12 mouse cellular contexts compared by ENCODE assay signal in the genomic region with DNA sequence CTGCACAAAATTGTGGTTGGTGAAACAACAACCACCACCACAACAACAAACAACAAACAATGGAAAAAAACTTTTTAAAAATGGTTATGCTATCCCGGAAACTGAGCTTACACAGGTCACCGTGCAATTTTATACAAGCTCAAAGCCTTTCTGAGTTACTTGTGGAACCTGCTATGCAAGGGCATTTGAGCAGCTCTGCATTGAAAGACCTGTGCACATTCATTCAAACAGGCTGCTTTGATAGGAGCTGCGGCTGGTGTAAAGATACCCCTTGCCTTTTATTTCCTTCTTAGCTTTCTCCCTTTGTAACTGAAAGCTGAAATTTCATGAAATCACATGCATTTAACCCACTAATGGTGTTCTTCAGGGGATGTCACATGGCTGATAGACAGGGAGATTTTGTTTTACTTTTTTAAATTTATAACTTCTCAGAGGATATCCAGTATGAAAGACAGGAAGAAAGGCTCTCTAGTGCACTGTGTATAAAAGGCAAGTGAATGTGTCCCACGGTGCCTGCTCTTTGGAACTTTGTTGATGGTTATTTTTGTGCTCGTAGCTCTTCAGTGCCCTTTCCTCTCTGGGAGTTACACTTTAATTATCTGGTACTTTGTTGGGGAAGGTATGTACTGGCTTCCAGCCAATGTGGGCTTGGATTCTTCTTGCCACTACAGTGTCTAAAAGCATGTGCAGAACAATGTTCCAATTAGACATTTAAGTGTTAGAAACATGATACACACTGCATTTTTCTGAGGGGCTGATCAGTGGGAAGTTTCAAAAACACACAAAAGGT.
A peak's percentile ranks its signal among the peaks of the same experiment; 100 is the strongest.
DNase-seq lines count a peak whose midpoint lies in the region; ATAC-seq and TF ChIP-seq lines count a peak whose summit lies in the region.
"Had no signal": no experiment of that assay in that cellular context is flagged by ENCODE, and none has a peak within 500 bp of the region (broad histone marks: within the 10 kb centered on the region; RNA-seq: fewer than 3 reads in every experiment).

No protein-coding gene starts in this region.

- peak; percentile 87 for DNase-seq in heart, adult 11 months
- no peak for DNase-seq in heart, postnatal 25 days (ENCODE audit: low spot score)
- peak; percentile 80 for DNase-seq in embryonic facial prominence, embryonic 14.5 days (ENCODE audit: low spot score)
- DNase-seq in heart, postnatal 0 days (ENCODE audit: low spot score), result peak; percentile 78
- peak; percentile 64 for DNase-seq in kidney, postnatal 10 days
- no peak for DNase-seq in layer of hippocampus, postnatal 36 days
- DNase-seq in cerebellum, postnatal 36 days, result no peak
- no peak for DNase-seq in frontal cortex, postnatal 10 days (ENCODE audit: low spot score in 2 of 2)
- DNase-seq: adrenal gland, postnatal 25 days; cerebellum, adult 8-10 months; left cerebral cortex, postnatal 4 days had no signal

- H3K9me3 ChIP-seq in embryonic facial prominence, embryonic 14.5 days (ENCODE audit: control insufficient read depth, low read length), result no peaks in the 10 kb centered on the region
- no peaks in the 10 kb centered on the region for H3K9me3 ChIP-seq in heart, postnatal 0 days (replicated peaks; ENCODE audit: control insufficient read depth, low read length)

- ATAC-seq in embryonic facial prominence, embryonic 14.5 days (ENCODE audit: low read depth), result peak; percentile 91
- peak; percentile 92 for ATAC-seq in heart, postnatal 0 days (ENCODE audit: insufficient read depth, low read depth)
- ATAC-seq: CD4-positive, CD25-positive, alpha-beta regulatory T cell, adult 4 months had no signal

- no peak for TF ChIP-seq CTCF in heart, postnatal 0 days (IDR thresholded peaks at IDR 0.05; ENCODE audit: low read depth)

- H3K27ac ChIP-seq in embryonic facial prominence, embryonic 14.5 days (replicated peaks; ENCODE audit: low read depth, low read length), result no peak overlapping the region
- peak overlapping the region; percentile 85 for H3K27ac ChIP-seq in heart, postnatal 0 days (ENCODE audit: low read depth)

- no peak overlapping the region for H3K9ac ChIP-seq in embryonic facial prominence, embryonic 14.5 days (ENCODE audit: low read depth, low read length)
- H3K9ac ChIP-seq in heart, postnatal 0 days (replicated peaks; ENCODE audit: low read depth, low read length), result no peak overlapping the region

- intact Hi-C loops in heart, postnatal 25 days (cut with DNase I), result no loop called here

- H3K4me2 ChIP-seq in embryonic facial prominence, embryonic 14.5 days (ENCODE audit: low read depth, low read length), result no peak overlapping the region
- H3K4me2 ChIP-seq in heart, postnatal 0 days (ENCODE audit: low read depth, low read length), result peak overlapping the region; percentile 34; the same call in 1 of the 2 replicates

- H3K27me3 ChIP-seq in embryonic facial prominence, embryonic 14.5 days (replicated peaks; ENCODE audit: control insufficient read depth, insufficient read depth, low read length), result no peaks in the 10 kb centered on the region
- no peaks in the 10 kb centered on the region for H3K27me3 ChIP-seq in heart, postnatal 0 days (ENCODE audit: control insufficient read depth, insufficient read depth, low read length)

- TF ChIP-seq EP300 in heart, postnatal 0 days (IDR thresholded peaks at IDR 0.05; ENCODE audit: low read depth), result no peak

- WGBS in embryonic facial prominence, embryonic 14.5 days, result 39% methylated on average over 5 of the region's 5 CpGs
- 30% methylated on average over 5 of the region's 5 CpGs for whole genome bisulfite sequencing in heart, postnatal 0 days

- no peak overlapping the region for H3K4me3 ChIP-seq in embryonic facial prominence, embryonic 14.5 days (ENCODE audit: low read depth, low read length)
- no peak overlapping the region for H3K4me3 ChIP-seq in heart, postnatal 0 days (ENCODE audit: low read depth, low read length)

- H3K4me1 ChIP-seq in embryonic facial prominence, embryonic 14.5 days (ENCODE audit: control insufficient read depth, insufficient read depth, low read length), result no peaks in the 10 kb centered on the region; the same call in 1 of the 2 replicates
- peaks cover 10% of the 10 kb centered on the region; the same call in 1 of the 2 replicates for H3K4me1 ChIP-seq in heart, postnatal 0 days (ENCODE audit: control insufficient read depth, insufficient read depth)

- H3K36me3 ChIP-seq in embryonic facial prominence, embryonic 14.5 days (ENCODE audit: control insufficient read depth, insufficient read depth, low read length), result no peaks in the 10 kb centered on the region
- no peaks in the 10 kb centered on the region for H3K36me3 ChIP-seq in heart, postnatal 0 days (replicated peaks; ENCODE audit: control insufficient read depth, insufficient read depth, low read length)

Comparison
In these comparisons a context has a peak if more than half of its experiments do, and no peak if none do; other contexts are left out.
1. DNase-seq: peak in heart, adult 11 months (single experiment), embryonic facial prominence, embryonic 14.5 days (single experiment), heart, postnatal 0 days (single experiment) and kidney, postnatal 10 days (single experiment); none in heart, postnatal 25 days (single experiment), layer of hippocampus, postnatal 36 days (0 of 2), cerebellum, postnatal 36 days (0 of 2) and frontal cortex, postnatal 10 days (0 of 2).